In genomic region chr15:87541656-87542055, GRCm38 (mm10) we compare ENCODE assay signal across 16 mouse cellular contexts. TPM values are rescaled to one million over a fixed set of nuclear protein-coding genes. Genes with fewer than 3 reads are reported as not detected.
DNase-seq lines count a peak whose midpoint lies in the region; ATAC-seq and TF ChIP-seq lines count a peak whose summit lies in the region.
"Had no signal": no experiment of that assay in that cellular context is flagged by ENCODE, and none has a peak within 500 bp of the region (broad histone marks: within the 10 kb centered on the region; RNA-seq: fewer than 3 reads in every experiment).

No protein-coding gene starts in this region.

- no peaks in the 10 kb centered on the region for H3K36me3 ChIP-seq in kidney, postnatal 0 days (ENCODE audit: insufficient read depth, low read length)
- no peaks in the 10 kb centered on the region for H3K36me3 ChIP-seq in ES-Bruce4 (ENCODE audit: control insufficient read depth, insufficient read depth, low read length, poor library complexity, severe bottlenecking)
- H3K36me3 ChIP-seq: liver, embryonic 12.5 days; lung, embryonic 15.5 days had no signal

- no peak overlapping the region for H3K4me2 ChIP-seq in kidney, postnatal 0 days (ENCODE audit: low read length)
- H3K4me2 ChIP-seq: liver, embryonic 12.5 days; lung, embryonic 15.5 days had no signal

- ATAC-seq in kidney, postnatal 0 days (replicated peaks; ENCODE audit: low FRiP score, low read depth): no peak
- ATAC-seq: forebrain, embryonic 14.5 days; liver, embryonic 12.5 days; midbrain, embryonic 16.5 days had no signal

- no peak for TF ChIP-seq EP300 in ES-Bruce4 (IDR thresholded peaks at IDR 0.05; ENCODE audit: insufficient read depth, low read depth, low read length)

- TF ChIP-seq CTCF in kidney, postnatal 0 days (IDR thresholded peaks at IDR 0.05; ENCODE audit: low read depth): peak; percentile 28; the same call in 1 of the 2 replicates
- TF ChIP-seq CTCF in ES-Bruce4 (IDR thresholded peaks at IDR 0.05; ENCODE audit: low read depth, low read length): peak; percentile 22

- no peak overlapping the region for H3K4me3 ChIP-seq in kidney, postnatal 0 days (replicated peaks; ENCODE audit: low read depth, low read length)
- H3K4me3 ChIP-seq in ES-Bruce4 (ENCODE audit: low read depth, low read length): no peak overlapping the region
- H3K4me3 ChIP-seq: liver, embryonic 12.5 days; lung, embryonic 15.5 days had no signal

- H3K4me1 ChIP-seq in kidney, postnatal 0 days (replicated peaks; ENCODE audit: insufficient read depth, low read length): no peaks in the 10 kb centered on the region; the same call in 1 of the 2 replicates
- no peaks in the 10 kb centered on the region for H3K4me1 ChIP-seq in ES-Bruce4 (ENCODE audit: control insufficient read depth, insufficient read depth, low read length)
- H3K4me1 ChIP-seq: liver, embryonic 12.5 days had no signal

- no peak for TF ChIP-seq POLR2A in ES-Bruce4 (IDR thresholded peaks at IDR 0.05; ENCODE audit: insufficient read depth, low read length)

- H3K9ac ChIP-seq in kidney, postnatal 0 days (ENCODE audit: low read depth, low read length): no peak overlapping the region
- H3K9ac ChIP-seq in ES-Bruce4 (ENCODE audit: low read depth, poor library complexity, severe bottlenecking): no peak overlapping the region
- H3K9ac ChIP-seq: liver, embryonic 12.5 days; lung, embryonic 15.5 days had no signal

- no peak overlapping the region for H3K27ac ChIP-seq in kidney, postnatal 0 days
- H3K27ac ChIP-seq in ES-Bruce4 (ENCODE audit: insufficient read depth, low read length): no peak overlapping the region
- H3K27ac ChIP-seq: liver, embryonic 12.5 days; lung, embryonic 15.5 days had no signal

- peak; percentile 44 for DNase-seq in cerebellum, adult 9-10 months
- no peak for DNase-seq in cerebellum, postnatal 4 days (ENCODE audit: low spot score in 2 of 2)
- DNase-seq in kidney, postnatal 0 days (ENCODE audit: low spot score): no peak
- no peak for DNase-seq in kidney, postnatal 25 days
- peak; percentile 61 to 68 for DNase-seq in cerebellum, postnatal 10 days
- no peak for DNase-seq in embryo, embryonic 10.5 days (ENCODE audit: low spot score)
- DNase-seq in yolk sac, embryonic 10.5 days (ENCODE audit: low spot score): no peak
- DNase-seq: kidney, adult 8-10 months; layer of hippocampus, postnatal 36 days; left cerebral cortex, postnatal 4 days; right cerebral cortex, postnatal 25 days had no signal

- no peaks in the 10 kb centered on the region for H3K9me3 ChIP-seq in kidney, postnatal 0 days (replicated peaks; ENCODE audit: low read length)
- no peaks in the 10 kb centered on the region for H3K9me3 ChIP-seq in ES-Bruce4 (replicated peaks; ENCODE audit: control insufficient read depth, insufficient read depth, low read length, poor library complexity, severe bottlenecking)
- H3K9me3 ChIP-seq: liver, embryonic 12.5 days; lung, embryonic 15.5 days had no signal

- 42% methylated on average over 1 of the region's 1 CpGs for WGBS in kidney, postnatal 0 days

- peaks cover 40% of the 10 kb centered on the region for H3K27me3 ChIP-seq in kidney, postnatal 0 days (ENCODE audit: insufficient read depth, low read length)
- peaks cover 12% of the 10 kb centered on the region for H3K27me3 ChIP-seq in ES-Bruce4 (ENCODE audit: control insufficient read depth, insufficient read depth, low read length, poor library complexity, severe bottlenecking)

RNA-seq across cellular contexts. Expression of gene Fam19a5, which starts 2.4 kb away (rescaled TPM):
- 5.4 and 5.9 TPM in 2 replicates for polyA plus RNA-seq in kidney, postnatal 0 days (2015; fragmentation: Nextera tagmentation; extraction: Ambion mirVana)
- polyA plus RNA-seq in ES-Bruce4 (2011; ENCODE audit: insufficient read depth, insufficient read length, low read depth, missing spikeins): 3.2 TPM in 2 replicates

Comparison
In these comparisons a context has a peak if more than half of its experiments do, and no peak if none do; other contexts are left out.
1. DNase-seq: peak in cerebellum, adult 9-10 months (single experiment) and cerebellum, postnatal 10 days (2 of 2); none in cerebellum, postnatal 4 days (0 of 2), kidney, postnatal 0 days (single experiment), kidney, postnatal 25 days (0 of 2), embryo, embryonic 10.5 days (single experiment) and yolk sac, embryonic 10.5 days (single experiment).